Mouse (Mus musculus): ENCODE results near the gene Echdc2. TPM values are rescaled to one million over a fixed set of nuclear protein-coding genes. Genes with fewer than 3 reads are reported as not detected.

The Echdc2 gene
- 13.1 and 14.7 TPM in 2 replicates for polyA plus RNA-seq (2014; fragmentation: Nextera tagmentation; extraction: Ambion mirVana)

DNA sequence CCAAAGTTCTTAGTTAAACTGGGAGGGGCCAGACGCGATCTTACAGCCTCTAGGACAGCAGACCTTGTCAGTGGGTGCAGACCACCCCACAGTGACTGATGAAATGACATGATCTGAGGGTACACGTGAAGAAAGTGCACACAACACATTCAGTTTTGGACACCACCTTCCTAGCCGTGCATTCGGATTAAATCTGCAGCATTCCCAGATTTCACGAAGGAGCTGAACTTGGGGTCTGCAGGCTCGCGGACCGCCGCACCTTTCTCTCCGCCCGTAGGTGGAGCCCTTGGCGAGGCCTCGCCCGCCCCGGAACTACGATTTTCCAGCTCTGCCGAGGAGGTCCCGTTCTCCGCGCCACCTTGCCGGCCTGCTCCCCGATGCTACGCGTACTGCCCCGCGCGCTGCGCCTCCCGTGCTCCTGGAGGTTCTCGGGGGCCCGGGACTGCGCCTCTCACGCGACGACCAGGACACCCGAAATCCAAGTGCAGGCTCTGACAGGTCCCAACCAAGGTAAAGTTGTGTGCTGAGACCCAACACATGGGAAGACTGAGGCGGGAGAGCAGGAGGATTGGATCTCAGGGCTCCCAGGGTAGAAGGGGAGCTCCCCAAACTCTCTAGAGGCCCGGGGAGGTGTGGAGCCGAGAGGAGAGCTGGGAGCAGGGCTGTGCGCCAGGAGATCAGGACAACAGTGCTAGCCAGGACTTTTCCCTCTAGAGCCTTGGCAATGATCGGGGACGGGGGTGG is at the start of gene Echdc2:
Gene Echdc2 (plus strand): TSS at position 286 of the 744 bp plus-strand sequence.
- peak within 1 kb of the TSS; percentile 50 for H3K4me3 ChIP-seq (ENCODE audit: low read depth, low read length)
- H3K9ac ChIP-seq (ENCODE audit: low read depth, low read length): peak within 1 kb of the TSS; percentile 60
- no peaks in the 10 kb centered on the region for H3K9me3 ChIP-seq (ENCODE audit: control insufficient read depth, low read length)
- no peaks in the 10 kb centered on the region for H3K4me1 ChIP-seq (replicated peaks; ENCODE audit: control insufficient read depth, insufficient read depth, low read length)
- no peaks in the 10 kb centered on the region; the same call in 1 of the 2 replicates for H3K27me3 ChIP-seq (ENCODE audit: control insufficient read depth, insufficient read depth, low read length)
- DNase-seq (ENCODE audit: low spot score): peak; percentile 74
- H3K36me3 ChIP-seq (ENCODE audit: control insufficient read depth, insufficient read depth, low read length): no peaks in the 10 kb centered on the region
- peak within 1 kb of the TSS; percentile 94 for H3K4me2 ChIP-seq (replicated peaks; ENCODE audit: low read depth, low read length)
- WGBS: under 1% methylated on average over 43 of the region's 43 CpGs
- H3K27ac ChIP-seq (ENCODE audit: low read depth, low read length): no peak within 1 kb of the TSS
- ATAC-seq (ENCODE audit: low FRiP score): peak; percentile 38; the same call in 1 of the 2 replicates

DNA sequence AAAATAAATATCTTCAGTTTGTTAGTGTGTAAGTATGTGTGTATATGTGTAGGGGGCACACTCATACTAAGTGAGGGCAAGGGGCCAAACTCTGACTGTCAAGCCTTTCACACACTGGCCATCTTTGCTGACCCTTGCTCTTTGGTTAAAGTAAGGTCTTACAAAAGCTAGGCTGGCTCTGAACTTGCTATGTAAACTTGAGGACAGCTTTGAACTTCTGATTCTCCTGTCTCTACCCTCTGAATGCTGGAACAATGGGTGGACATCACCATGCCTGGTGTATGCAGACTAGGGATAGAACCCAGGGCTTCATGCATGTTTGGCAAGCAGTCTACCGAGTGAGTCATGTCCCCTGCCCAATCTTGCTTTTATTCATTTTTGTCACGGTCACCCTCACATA is 48.8 kb upstream of the Echdc2 start:
- DNase-seq (ENCODE audit: low spot score) (no peak), ATAC-seq (ENCODE audit: low FRiP score) (no peak)
- H3K36me3 ChIP-seq (ENCODE audit: control insufficient read depth, insufficient read depth, low read length): no peaks in the 10 kb centered on the region
- H3K4me3 ChIP-seq (ENCODE audit: low read depth, low read length): no peak overlapping the region
- H3K27ac ChIP-seq (ENCODE audit: low read depth, low read length): no peak overlapping the region
- 87% methylated on average over 2 of the region's 2 CpGs for WGBS
- no peaks in the 10 kb centered on the region for H3K9me3 ChIP-seq (ENCODE audit: control insufficient read depth, low read length)
- H3K27me3 ChIP-seq (ENCODE audit: control insufficient read depth, insufficient read depth, low read length): no peaks in the 10 kb centered on the region
- H3K4me1 ChIP-seq (replicated peaks; ENCODE audit: control insufficient read depth, insufficient read depth, low read length): no peaks in the 10 kb centered on the region
- no peak overlapping the region for H3K4me2 ChIP-seq (replicated peaks; ENCODE audit: low read depth, low read length)
- no peak overlapping the region for H3K9ac ChIP-seq (ENCODE audit: low read depth, low read length)

DNA sequence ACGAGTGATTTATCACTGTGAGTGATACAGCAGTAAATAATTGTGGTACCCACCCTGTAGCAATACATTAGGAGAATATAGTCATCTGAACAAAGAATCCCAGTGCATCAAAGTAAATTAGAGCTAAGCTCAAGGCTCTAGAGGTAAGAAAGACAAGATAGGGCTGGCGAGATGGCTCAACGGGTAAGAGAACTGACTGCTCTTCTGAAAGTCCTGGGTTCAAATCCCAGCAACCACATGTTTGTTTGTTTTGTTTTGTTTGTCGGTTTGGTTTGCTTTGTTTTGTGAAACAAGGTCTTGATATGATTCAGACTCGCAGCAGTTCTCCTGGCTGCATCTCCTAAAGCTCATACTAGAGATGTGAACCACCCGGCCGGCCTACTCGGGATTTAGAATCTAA is 47.7 kb upstream of the Echdc2 start:
- WGBS: 91% methylated on average over 8 of the region's 8 CpGs

DNA sequence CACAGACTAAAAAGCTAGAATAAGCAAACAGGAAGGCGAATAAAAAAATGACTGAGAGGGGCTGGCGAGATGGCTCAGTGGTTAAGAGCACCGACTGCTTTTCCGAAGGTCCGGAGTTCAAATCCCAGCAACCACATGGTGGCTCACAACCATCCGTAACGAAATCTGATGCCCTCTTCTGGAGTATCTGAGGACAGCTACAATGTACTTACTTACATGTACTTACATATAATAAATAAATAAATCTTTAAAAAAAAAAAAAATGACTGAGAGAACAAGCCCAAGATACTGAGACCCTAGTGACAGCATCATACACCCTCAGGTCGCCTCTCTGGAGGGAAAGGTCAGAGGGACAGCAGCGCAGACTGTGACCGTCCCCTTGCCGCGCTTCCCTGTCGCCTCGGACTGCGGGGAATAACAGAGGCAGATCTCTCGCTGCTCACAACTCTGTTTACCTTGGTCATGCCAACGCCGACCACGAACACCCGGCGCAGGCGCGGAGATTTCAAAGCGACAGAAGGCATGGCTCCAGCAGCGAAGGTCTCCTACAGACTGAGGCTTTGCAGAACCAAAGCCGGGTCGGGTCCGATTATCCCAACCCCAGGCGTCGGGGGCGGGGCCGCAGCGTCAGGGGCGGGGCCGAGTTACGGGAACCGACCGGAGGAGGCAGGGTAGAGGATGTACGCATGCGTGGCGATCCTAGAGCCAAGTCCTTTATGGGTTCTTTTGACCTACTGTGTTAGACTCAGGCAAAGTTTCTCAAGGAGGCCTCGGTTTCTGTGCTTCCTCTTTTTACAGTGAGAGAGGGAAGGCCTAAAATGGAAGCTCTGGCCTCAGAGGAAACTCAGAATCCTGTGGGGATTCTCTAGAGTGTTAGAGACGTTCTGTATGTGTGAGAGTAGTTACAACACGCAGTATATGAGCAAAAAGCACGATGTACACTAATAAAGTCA is 47.0 kb upstream of the Echdc2 start:
- peak overlapping the region; percentile 50 for H3K4me2 ChIP-seq (replicated peaks; ENCODE audit: low read depth, low read length)
- peak overlapping the region; percentile 38 for H3K4me3 ChIP-seq (ENCODE audit: low read depth, low read length)
- H3K9ac ChIP-seq (ENCODE audit: low read depth, low read length): peak overlapping the region; percentile 21
- ATAC-seq (ENCODE audit: low FRiP score): peak; percentile 90
- no peaks in the 10 kb centered on the region for H3K36me3 ChIP-seq (ENCODE audit: control insufficient read depth, insufficient read depth, low read length)
- H3K9me3 ChIP-seq (ENCODE audit: control insufficient read depth, low read length): no peaks in the 10 kb centered on the region
- peak; percentile 93 for DNase-seq (ENCODE audit: low spot score)
- H3K27ac ChIP-seq (ENCODE audit: low read depth, low read length): no peak overlapping the region
- H3K4me1 ChIP-seq (replicated peaks; ENCODE audit: control insufficient read depth, insufficient read depth, low read length): no peaks in the 10 kb centered on the region
- 13% methylated on average over 43 of the region's 45 CpGs for WGBS
- H3K27me3 ChIP-seq (ENCODE audit: control insufficient read depth, insufficient read depth, low read length): no peaks in the 10 kb centered on the region

More for the DNA sequence above, 47.7 kb upstream of the Echdc2 start:
- no peaks in the 10 kb centered on the region for H3K36me3 ChIP-seq (ENCODE audit: control insufficient read depth, insufficient read depth, low read length)
- no peaks in the 10 kb centered on the region for H3K4me1 ChIP-seq (replicated peaks; ENCODE audit: control insufficient read depth, insufficient read depth, low read length)
- H3K9me3 ChIP-seq (ENCODE audit: control insufficient read depth, low read length): no peaks in the 10 kb centered on the region
- H3K4me2 ChIP-seq (replicated peaks; ENCODE audit: low read depth, low read length): no peak overlapping the region
- H3K27ac ChIP-seq (ENCODE audit: low read depth, low read length): no peak overlapping the region
- no peak for ATAC-seq (ENCODE audit: low FRiP score)
- DNase-seq (ENCODE audit: low spot score): peak; percentile 2
- no peak overlapping the region for H3K9ac ChIP-seq (ENCODE audit: low read depth, low read length)
- H3K27me3 ChIP-seq (ENCODE audit: control insufficient read depth, insufficient read depth, low read length): no peaks in the 10 kb centered on the region
- H3K4me3 ChIP-seq (ENCODE audit: low read depth, low read length): no peak overlapping the region

DNA sequence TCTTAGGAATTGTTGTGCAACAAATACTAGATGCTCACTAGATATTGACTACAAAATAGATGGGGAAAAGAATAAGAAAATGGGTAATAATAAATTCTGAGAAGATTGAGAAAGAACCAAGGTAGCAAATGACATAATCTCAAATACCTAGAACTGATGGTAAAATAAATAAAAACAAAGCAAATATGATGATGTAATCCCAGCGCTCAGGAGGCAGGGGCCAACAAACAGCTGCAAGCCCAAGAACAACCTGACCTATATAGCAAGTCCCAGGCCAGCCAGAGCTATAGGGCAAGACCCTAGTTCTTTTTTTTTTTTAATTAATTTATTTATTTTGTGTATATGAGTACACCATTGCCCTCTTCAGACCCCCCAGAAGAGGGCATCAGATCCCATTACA is 41.1 kb upstream of the Echdc2 start:
- no peaks in the 10 kb centered on the region for H3K36me3 ChIP-seq (ENCODE audit: control insufficient read depth, insufficient read depth, low read length)
- no peak overlapping the region for H3K9ac ChIP-seq (ENCODE audit: low read depth, low read length)
- H3K9me3 ChIP-seq (ENCODE audit: control insufficient read depth, low read length): no peaks in the 10 kb centered on the region
- no peaks in the 10 kb centered on the region for H3K27me3 ChIP-seq (ENCODE audit: control insufficient read depth, insufficient read depth, low read length)
- no peak overlapping the region for H3K4me2 ChIP-seq (replicated peaks; ENCODE audit: low read depth, low read length)
- no peak overlapping the region for H3K4me3 ChIP-seq (ENCODE audit: low read depth, low read length)
- ATAC-seq (ENCODE audit: low FRiP score): no peak
- DNase-seq (ENCODE audit: low spot score): no peak
- H3K4me1 ChIP-seq (replicated peaks; ENCODE audit: control insufficient read depth, insufficient read depth, low read length): no peaks in the 10 kb centered on the region
- 93% methylated on average over 1 of the region's 1 CpGs for WGBS
- no peak overlapping the region for H3K27ac ChIP-seq (ENCODE audit: low read depth, low read length)

DNA sequence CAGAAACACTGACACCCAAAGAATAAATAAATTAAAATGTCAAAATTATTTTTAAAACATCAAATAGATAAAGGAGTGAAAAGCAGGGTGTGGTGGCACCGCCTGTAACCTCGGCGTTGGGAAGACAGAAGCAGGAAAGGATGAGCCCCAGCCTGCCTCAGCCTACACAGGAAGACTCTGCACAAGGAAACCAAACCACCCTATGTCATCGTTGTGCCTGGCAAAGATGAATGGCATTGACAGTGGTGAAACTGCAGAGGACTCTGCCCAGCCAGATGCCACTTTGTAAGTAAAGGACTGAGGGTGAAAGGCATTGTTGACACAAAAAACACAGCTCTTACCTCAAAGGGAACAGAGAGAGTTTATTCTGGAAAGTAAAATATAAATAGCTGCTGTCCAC is 39.0 kb upstream of the Echdc2 start:
- H3K4me3 ChIP-seq (ENCODE audit: low read depth, low read length): no peak overlapping the region
- no peaks in the 10 kb centered on the region for H3K4me1 ChIP-seq (replicated peaks; ENCODE audit: control insufficient read depth, insufficient read depth, low read length)
- no peak for DNase-seq (ENCODE audit: low spot score)
- H3K9me3 ChIP-seq (ENCODE audit: control insufficient read depth, low read length): no peaks in the 10 kb centered on the region
- H3K36me3 ChIP-seq (ENCODE audit: control insufficient read depth, insufficient read depth, low read length): no peaks in the 10 kb centered on the region
- H3K27ac ChIP-seq (ENCODE audit: low read depth, low read length): no peak overlapping the region
- ATAC-seq (ENCODE audit: low FRiP score): no peak
- no peaks in the 10 kb centered on the region for H3K27me3 ChIP-seq (ENCODE audit: control insufficient read depth, insufficient read depth, low read length)
- H3K9ac ChIP-seq (ENCODE audit: low read depth, low read length): no peak overlapping the region
- WGBS: 95% methylated on average over 4 of the region's 4 CpGs
- H3K4me2 ChIP-seq (replicated peaks; ENCODE audit: low read depth, low read length): no peak overlapping the region

DNA sequence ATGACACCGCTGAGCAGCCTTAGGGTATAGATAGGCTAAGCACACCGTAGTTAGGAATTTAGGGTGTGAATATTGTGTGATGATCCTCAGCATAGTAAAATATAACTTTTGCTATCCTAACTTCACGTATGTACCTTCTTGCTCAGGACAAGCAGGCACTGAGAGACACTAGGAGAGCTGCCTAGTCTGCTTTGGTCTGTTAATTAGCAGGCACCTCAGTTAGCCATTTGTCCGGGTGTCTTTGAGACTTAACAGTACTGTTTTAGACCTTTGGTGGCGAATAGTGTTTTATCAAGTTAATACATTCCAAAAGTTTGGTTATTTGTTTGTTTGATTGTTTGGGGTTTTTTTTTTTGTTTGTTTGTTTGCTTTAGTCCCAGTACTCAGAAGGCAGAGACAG is 37.7 kb upstream of the Echdc2 start:
- Histone ChIP-seq H3K27me3 (ENCODE audit: control insufficient read depth, insufficient read depth, low read length) (no peaks in the 10 kb centered on the region), H3K4me1 (replicated peaks; ENCODE audit: control insufficient read depth, insufficient read depth, low read length) (no peaks in the 10 kb centered on the region), H3K27ac (ENCODE audit: low read depth, low read length) (no peak overlapping the region), H3K9me3 (ENCODE audit: control insufficient read depth, low read length) (no peaks in the 10 kb centered on the region), H3K36me3 (ENCODE audit: control insufficient read depth, insufficient read depth, low read length) (no peaks in the 10 kb centered on the region), H3K9ac (ENCODE audit: low read depth, low read length) (no peak overlapping the region), H3K4me2 (replicated peaks; ENCODE audit: low read depth, low read length) (no peak overlapping the region), H3K4me3 (ENCODE audit: low read depth, low read length) (no peak overlapping the region)
- ATAC-seq (ENCODE audit: low FRiP score) (no peak), DNase-seq (ENCODE audit: low spot score) (no peak)
- whole genome bisulfite sequencing: 88% methylated on average over 5 of the region's 5 CpGs

DNA sequence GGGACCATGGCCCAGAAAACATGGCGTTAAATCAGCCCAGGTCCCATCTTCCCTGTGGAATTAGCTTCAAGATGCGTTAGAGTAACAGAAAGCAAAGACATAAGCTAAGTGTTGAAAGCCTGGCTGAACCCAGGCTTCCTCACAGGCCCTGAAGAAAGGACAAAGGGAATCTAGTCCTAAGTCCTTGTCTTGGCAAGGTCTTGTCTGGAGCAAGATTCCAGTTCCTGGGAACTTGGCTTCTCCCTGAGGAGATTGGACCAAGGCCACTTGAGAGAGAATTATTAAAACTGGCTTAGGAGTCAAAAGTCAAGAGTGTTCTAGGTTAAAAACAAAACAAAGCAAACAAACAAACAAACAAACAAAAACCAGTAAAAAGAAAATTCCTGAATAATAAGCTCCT is 36.9 kb upstream of the Echdc2 start:
- no peak overlapping the region for H3K4me2 ChIP-seq (replicated peaks; ENCODE audit: low read depth, low read length)
- no peak overlapping the region for H3K4me3 ChIP-seq (ENCODE audit: low read depth, low read length)
- H3K36me3 ChIP-seq (ENCODE audit: control insufficient read depth, insufficient read depth, low read length): no peaks in the 10 kb centered on the region
- no peak overlapping the region for H3K9ac ChIP-seq (ENCODE audit: low read depth, low read length)
- H3K4me1 ChIP-seq (replicated peaks; ENCODE audit: control insufficient read depth, insufficient read depth, low read length): no peaks in the 10 kb centered on the region
- no peaks in the 10 kb centered on the region for H3K27me3 ChIP-seq (ENCODE audit: control insufficient read depth, insufficient read depth, low read length)
- no peaks in the 10 kb centered on the region for H3K9me3 ChIP-seq (ENCODE audit: control insufficient read depth, low read length)
- ATAC-seq (ENCODE audit: low FRiP score): no peak
- no peak for DNase-seq (ENCODE audit: low spot score)
- no peak overlapping the region for H3K27ac ChIP-seq (ENCODE audit: low read depth, low read length)
- 90% methylated on average over 2 of the region's 2 CpGs for WGBS
